Comparison of ENCODE assay signal across 8 mouse cellular contexts in the genomic region with DNA sequence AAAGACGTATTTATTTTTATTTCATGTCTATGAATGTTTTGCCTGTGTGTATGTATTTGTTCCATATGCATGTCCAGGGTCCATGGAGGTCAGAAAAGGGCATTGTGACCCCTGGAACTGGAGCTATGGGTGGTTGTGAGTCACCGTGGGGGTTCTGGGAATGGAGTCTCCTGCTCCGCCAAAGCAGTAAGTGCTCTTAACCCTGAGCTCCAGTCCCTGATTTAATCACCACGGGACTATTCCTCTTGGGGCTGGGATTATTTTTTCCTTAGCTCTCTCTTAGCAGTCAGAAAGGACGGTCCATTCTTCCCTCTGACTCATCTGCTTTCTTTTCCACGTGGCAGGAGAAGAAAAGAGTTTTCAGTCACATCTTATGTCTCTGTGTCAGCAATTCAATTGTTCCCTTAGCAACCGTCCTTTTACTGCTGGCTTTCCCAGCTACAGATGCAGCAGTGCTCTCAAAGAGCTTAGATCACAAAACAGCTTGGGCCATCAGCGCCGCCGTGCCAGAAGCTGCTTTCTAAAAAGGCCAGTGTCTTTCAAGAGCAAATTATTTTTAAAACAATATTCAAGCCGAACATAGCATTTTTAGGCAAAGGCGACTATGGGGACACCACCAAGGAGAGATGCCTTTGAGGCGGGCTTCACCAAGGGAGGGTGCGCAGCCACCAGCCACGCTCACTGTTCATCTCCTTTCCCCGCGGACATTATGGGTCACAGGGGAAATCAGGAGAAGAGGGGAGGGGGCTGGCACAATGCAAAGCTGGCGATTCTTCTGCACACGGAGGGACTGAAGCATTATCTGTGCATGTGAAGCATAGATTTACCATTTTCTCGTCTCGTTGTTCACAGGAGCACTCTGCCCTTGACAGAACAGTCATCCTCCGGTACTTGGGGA.
DNase-seq lines count a peak whose midpoint lies in the region; ATAC-seq and TF ChIP-seq lines count a peak whose summit lies in the region.

No protein-coding gene starts in this region.

- no peaks in the 10 kb centered on the region for H3K36me3 ChIP-seq in heart, embryonic 16.5 days (ENCODE audit: control insufficient read depth, insufficient read depth)
- H3K36me3 ChIP-seq in hindbrain, embryonic 12.5 days, result no peaks in the 10 kb centered on the region
- H3K36me3 ChIP-seq in limb, embryonic 12.5 days, result no peaks in the 10 kb centered on the region
- H3K36me3 ChIP-seq in stomach, embryonic 15.5 days, result no peaks in the 10 kb centered on the region

- no peak for TF ChIP-seq POLR2A in brain, embryonic 14.5 days (IDR thresholded peaks at IDR 0.05; ENCODE audit: borderline replicate concordance, extremely low read depth, insufficient read depth, insufficient read length, poor library complexity, severe bottlenecking)

- H3K27ac ChIP-seq in heart, embryonic 16.5 days (ENCODE audit: low read length), result no peak overlapping the region
- peak overlapping the region; percentile 93 for H3K27ac ChIP-seq in hindbrain, embryonic 12.5 days
- H3K27ac ChIP-seq in limb, embryonic 12.5 days, result no peak overlapping the region
- H3K27ac ChIP-seq in stomach, embryonic 15.5 days, result no peak overlapping the region

- peaks cover 5% of the 10 kb centered on the region for H3K9me3 ChIP-seq in heart, embryonic 16.5 days (replicated peaks; ENCODE audit: control insufficient read depth, low read length)
- peaks cover 12% of the 10 kb centered on the region for H3K9me3 ChIP-seq in hindbrain, embryonic 12.5 days (replicated peaks)
- peaks cover 15% of the 10 kb centered on the region for H3K9me3 ChIP-seq in limb, embryonic 12.5 days
- H3K9me3 ChIP-seq in stomach, embryonic 15.5 days, result no peaks in the 10 kb centered on the region

- no peak for DNase-seq in heart, adult 18-20 months
- DNase-seq in brain, embryonic 14.5 days (ENCODE audit: low read depth), result peak; percentile 94
- no peak for DNase-seq in thymus, postnatal 0 days (ENCODE audit: low spot score)
- DNase-seq in urinary bladder, adult 18-20 months (ENCODE audit: low spot score in 2 of 2), result no peak

- no peak for TF ChIP-seq CTCF in brain, embryonic 14.5 days (IDR thresholded peaks at IDR 0.05; ENCODE audit: borderline replicate concordance, extremely low read depth, insufficient read depth, insufficient read length)

- peak overlapping the region; percentile 57 for H3K4me2 ChIP-seq in heart, embryonic 16.5 days (ENCODE audit: low read depth, low read length)
- H3K4me2 ChIP-seq in hindbrain, embryonic 12.5 days (replicated peaks), result peak overlapping the region; percentile 57
- peak overlapping the region; percentile 51 for H3K4me2 ChIP-seq in limb, embryonic 12.5 days
- peak overlapping the region; percentile 36 for H3K4me2 ChIP-seq in stomach, embryonic 15.5 days

- peaks cover 5% of the 10 kb centered on the region; the same call in 1 of the 2 replicates for H3K4me1 ChIP-seq in heart, embryonic 16.5 days (ENCODE audit: control insufficient read depth, insufficient read depth, low read length)
- H3K4me1 ChIP-seq in hindbrain, embryonic 12.5 days, result peaks cover 30% of the 10 kb centered on the region
- H3K4me1 ChIP-seq in limb, embryonic 12.5 days (replicated peaks), result peaks cover 6% of the 10 kb centered on the region; the same call in 1 of the 2 replicates
- H3K4me1 ChIP-seq in stomach, embryonic 15.5 days, result 0 out of 2 replicates have a peak, but pooled peaks cover 3% of the 10 kb centered on the region

- no peaks in the 10 kb centered on the region for H3K27me3 ChIP-seq in heart, embryonic 16.5 days (ENCODE audit: control insufficient read depth, insufficient read depth, low read length)
- H3K27me3 ChIP-seq in hindbrain, embryonic 12.5 days, result no peaks in the 10 kb centered on the region
- peaks cover 10% of the 10 kb centered on the region; the same call in 1 of the 2 replicates for H3K27me3 ChIP-seq in limb, embryonic 12.5 days
- no peaks in the 10 kb centered on the region for H3K27me3 ChIP-seq in stomach, embryonic 15.5 days (replicated peaks)

- peak overlapping the region; percentile 3; the same call in 1 of the 2 replicates for H3K4me3 ChIP-seq in heart, embryonic 16.5 days (ENCODE audit: low read length)
- peak overlapping the region; percentile 22 for H3K4me3 ChIP-seq in hindbrain, embryonic 12.5 days
- H3K4me3 ChIP-seq in limb, embryonic 12.5 days (replicated peaks), result peak overlapping the region; percentile 16
- no peak overlapping the region for H3K4me3 ChIP-seq in stomach, embryonic 15.5 days (replicated peaks)

- H3K9ac ChIP-seq in heart, embryonic 16.5 days (ENCODE audit: low read length), result no peak overlapping the region
- peak overlapping the region; percentile 45 for H3K9ac ChIP-seq in hindbrain, embryonic 12.5 days
- no peak overlapping the region for H3K9ac ChIP-seq in limb, embryonic 12.5 days (replicated peaks)
- no peak overlapping the region for H3K9ac ChIP-seq in stomach, embryonic 15.5 days

- 22% methylated on average over 22 of the region's 22 CpGs for WGBS in heart, embryonic 16.5 days
- 7% methylated on average over 22 of the region's 22 CpGs for WGBS in hindbrain, embryonic 12.5 days
- 20% methylated on average over 22 of the region's 22 CpGs for WGBS in limb, embryonic 12.5 days
- 28% methylated on average over 22 of the region's 22 CpGs for WGBS in stomach, embryonic 15.5 days

- no peak for ATAC-seq in heart, embryonic 16.5 days (replicated peaks; ENCODE audit: extremely low read depth, insufficient read depth, low FRiP score)
- peak; percentile 89 for ATAC-seq in hindbrain, embryonic 12.5 days (ENCODE audit: low FRiP score)
- no peak for ATAC-seq in limb, embryonic 12.5 days (ENCODE audit: insufficient number of reproducible peaks, insufficient read depth, low FRiP score, low TSS enrichment, low read depth)
- no peak for ATAC-seq in stomach, embryonic 15.5 days (ENCODE audit: insufficient read depth, low FRiP score, low read depth)
